Mouse (Mus musculus): ENCODE data around the gene Ccser1. TPM values are rescaled to one million over a fixed set of nuclear protein-coding genes. Genes with fewer than 3 reads are reported as not detected.

Ccser1 gene
- total RNA-seq, 4 experiments from 2014 or later = 1.8 to 2.7 (median 2.1) TPM

DNA sequence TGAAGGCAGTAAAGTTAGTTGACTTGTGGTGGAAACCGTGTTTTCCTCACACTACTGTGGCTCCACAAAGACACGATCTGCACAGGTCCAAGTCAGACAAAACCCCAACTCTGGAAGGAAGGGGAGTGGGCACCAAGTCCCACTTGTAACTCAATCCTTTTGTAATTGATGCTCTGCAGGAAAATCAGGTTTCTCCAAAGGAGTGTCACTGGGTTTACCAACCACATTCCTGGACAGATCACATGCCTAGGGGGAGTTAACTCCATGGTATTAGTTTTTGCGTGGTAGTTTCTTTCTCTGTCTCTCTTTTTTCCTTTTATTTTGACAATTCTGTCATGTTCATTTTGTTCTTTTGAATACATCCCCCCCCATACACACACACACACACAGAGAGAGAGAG, 252.0 kb downstream of the Ccser1 start:
- no peak for DNase-seq (ENCODE audit: low spot score)

DNA sequence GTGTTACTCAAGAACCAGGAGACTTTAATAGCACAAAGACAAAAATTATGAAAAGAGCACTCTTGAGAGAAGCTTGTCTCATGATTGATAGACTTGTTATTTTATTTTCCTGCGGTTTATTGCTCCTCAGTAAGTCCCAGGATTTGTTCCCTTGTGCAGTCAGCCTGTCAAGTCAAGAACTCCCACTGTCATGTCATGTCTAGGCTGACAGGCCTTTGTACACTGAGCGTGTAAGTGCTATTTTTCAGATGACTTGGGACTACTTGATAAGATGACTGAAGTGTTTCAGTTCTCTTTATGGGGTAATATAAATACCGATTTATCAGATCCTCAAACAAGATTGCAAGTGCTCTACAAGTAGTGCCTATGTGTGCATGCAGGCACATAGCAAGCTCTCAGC, 252.6 kb downstream of the Ccser1 start:
- no peak for DNase-seq (ENCODE audit: low spot score)

DNA sequence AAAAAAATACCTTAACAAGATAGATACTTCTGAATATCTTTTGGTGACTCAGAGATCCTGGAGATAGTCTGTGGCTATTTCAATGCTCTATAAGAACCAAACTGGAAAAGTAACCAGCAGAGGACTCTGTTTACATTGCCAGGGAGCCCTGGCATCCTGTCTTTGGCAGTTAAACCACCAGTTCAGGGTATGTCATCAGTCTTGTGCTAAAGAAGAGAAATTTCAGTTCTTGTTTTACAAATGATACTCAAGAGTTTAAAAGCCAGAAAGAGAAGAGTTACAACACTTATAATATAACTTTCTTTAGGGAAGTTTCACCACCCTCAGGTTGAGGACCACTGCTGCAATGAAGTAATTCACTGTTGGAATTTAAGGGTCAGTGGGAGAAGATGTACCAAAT, 258.0 kb downstream of the Ccser1 start:
- DNase-seq (ENCODE audit: low spot score) = no peak

DNA sequence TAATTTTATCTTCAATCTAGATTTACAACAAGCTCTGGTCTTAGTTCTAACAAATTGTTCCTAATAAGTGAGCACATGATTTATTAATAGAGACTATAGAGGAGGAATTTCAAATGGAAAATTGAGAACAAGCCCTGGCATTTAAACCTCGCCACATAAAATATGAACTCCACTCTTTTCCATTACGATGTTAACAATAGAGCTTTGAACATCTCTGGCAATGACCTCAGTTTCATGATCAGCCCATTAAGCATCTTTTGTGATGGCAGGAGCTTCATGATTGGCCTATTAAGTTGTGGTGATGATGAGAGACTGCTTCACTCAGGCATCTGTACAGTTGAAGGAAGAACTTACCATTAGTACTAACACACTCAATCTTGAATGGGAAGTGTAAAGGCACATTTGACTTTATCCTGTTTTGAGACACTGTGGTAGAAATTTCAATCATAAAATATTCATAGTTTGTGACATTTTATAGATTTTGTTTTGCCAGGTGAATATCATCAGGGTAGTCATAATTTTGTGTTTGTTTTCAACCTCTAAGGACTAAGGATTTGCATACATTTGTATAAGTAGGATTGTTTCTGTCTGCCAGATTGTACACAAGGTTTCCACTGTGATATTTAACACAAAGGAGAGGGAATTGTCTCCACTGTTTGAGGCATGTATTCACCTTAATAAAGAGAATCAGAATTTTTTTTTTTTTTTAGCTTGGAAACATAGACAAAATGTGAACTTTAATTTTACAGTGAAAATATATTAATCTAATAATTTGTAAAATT, 291.4 kb downstream of the Ccser1 start:
- no peak for DNase-seq (ENCODE audit: low spot score)

DNA sequence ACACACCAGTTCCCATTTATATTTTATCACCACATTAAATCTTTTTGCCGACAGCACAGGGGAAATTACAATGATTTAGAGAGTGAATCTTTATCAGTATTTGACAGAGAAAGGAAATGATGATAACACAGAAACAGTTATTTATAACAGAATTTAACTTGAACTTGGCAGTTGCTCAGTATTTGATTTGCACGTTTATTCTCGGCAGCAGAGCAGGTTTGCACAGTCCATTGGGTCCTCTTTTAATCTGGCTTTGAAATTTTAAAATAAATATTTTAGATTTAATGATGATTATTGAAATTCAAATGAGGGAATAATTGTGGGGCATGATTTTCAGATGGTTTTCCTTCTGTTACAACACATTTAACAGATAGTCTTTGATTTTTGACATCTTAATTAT, 305.2 kb downstream of the Ccser1 start:
- no peak for DNase-seq (ENCODE audit: low spot score)

DNA sequence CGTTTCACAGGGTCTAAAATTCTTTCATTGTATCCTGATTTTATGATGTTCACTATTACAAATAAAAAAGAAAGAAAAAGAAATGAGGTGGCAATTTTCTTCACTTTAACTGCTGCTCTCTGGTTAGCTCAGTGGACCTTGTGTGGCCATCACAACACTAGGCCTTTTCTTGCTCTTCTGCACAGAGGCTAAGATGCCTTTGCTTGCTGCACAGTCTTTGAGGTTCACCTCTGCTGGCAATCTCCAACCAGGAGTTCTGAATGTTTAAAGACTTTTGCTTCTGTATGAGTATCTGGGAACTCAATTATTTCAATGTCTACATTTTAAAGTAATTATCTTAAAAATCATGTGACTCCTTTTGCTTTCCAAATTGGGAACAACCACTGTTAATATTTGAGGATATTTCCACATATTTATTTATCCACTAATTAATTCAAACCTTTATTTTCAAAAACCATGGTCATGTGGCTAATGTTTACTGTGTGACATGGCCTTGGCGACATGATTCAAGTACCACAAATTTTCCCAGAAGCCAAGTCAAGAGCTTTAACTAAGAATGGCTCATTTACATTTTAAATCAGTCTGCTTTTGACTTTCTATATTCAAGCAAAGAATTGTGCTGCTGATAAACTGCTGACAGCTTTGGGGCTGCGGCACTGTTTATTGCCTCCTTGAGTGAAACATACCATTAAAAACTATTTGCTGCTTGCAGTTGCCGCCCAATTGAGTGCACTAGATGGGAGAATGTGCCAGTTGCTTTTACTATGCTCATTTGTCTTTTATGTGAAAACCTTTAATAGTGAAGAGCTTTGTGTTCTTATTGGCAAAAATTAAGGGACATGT, 312.1 kb downstream of the Ccser1 start:
- DNase-seq (ENCODE audit: low spot score) = no peak

DNA sequence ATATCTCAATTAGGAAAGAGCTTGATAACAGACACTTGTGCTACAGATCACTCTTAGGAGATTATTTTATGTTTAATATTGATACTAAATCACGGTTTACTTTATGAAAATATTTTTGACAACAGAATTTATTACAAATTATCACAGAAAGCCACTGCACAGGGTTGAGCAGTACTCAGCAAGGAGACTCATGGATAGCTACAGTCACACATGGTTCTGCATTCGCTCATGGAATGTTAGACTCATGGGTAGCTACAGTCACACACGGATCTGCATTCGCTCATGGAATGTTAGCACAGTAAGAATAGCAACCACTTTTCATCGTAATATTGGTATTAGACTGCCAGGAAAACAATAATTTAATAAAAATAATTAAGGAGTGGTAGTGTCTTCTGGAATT, 313.3 kb downstream of the Ccser1 start:
- DNase-seq (ENCODE audit: low spot score) = no peak

DNA sequence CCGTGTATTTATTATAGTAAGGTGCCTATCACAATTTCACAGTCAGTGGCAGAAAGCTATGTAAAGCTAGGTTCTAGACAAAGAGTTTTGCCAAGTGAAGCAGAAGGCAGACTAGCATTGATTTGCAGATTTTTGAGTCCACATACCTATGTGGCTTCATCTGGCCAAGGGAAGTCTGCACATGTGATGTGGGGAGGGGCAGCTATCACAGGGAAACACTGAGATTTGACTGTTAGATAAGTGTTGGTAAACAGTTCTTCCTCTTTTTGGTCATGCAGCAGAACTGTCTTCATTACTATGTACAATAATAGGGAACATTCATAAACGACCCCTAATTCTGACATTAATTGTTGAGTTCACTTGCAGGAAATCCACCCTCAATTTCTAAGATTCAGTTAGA, 335.2 kb downstream of the Ccser1 start:
- DNase-seq (ENCODE audit: low spot score) = no peak

DNA sequence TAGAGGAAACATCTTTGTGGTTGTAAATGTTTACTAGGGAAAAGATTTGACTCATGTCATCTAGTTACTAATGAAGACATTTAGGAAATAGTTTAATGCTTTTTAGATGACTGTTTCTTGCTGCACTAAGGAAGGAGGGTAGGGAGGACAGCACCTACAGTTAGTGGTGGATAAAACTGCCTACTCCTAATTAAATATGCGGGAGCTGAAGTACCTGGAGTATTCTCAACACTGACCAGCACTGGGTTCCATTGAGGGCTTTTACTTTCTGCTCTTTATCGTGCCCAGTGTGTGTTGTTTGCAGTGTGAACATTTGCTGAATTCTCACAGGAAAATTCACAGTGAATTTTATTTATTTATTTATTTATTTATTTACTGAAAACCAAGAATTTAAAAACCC, 341.5 kb downstream of the Ccser1 start:
- DNase-seq (ENCODE audit: low spot score) = no peak

DNA sequence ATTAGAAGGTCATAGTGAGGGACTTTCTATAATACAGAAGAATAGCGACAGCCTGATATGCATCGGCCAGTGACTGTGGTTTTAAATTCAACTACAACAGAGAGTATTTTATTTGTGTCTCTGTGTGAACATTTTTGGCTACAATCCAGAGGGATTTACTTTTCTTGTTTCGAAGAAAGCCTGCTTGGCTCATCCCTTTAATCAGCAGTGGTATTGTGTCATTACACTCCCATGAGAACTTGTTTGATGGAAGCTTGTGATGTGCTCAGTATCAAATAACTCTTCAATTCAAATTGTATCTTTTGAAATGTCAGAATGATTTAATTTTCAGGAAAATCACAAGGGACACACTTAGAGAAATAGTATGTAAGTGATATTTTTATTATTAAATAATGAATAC, 342.0 kb downstream of the Ccser1 start:
- no peak for DNase-seq (ENCODE audit: low spot score)

DNA sequence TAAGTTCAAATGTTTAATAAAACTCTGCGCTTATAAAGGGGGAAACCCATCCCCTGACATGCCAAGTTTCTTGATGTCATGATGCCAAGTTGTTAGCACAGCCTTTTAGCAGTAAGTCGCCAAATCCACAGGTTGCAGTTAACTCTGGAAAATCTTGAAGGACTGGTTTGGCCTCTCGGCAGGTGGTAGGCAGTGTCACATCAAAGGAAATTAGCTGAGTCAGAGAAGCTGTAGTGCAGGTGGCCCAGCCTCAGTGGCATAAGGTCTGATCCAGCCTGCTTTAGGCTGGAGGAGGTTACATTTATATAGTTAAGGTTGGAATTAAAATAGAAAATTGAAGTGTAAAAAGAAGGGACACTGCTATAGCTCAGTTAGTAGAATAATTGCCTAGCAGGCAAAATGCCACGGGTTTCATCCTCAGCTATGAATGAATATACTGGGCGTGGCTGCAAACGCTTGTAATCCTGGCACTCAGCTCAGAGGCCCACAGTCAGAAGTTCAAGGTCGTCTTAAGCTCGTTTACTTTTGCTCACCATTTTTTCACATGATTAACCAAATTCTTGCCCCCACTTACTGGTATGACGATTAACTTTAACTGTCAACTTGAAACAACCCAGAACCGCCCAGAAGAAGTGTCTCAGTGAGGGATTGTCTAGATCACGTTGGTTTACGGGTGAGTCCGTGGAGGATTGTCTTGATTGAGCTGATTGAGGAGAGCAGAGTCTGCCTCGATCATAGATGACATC, 343.8 kb downstream of the Ccser1 start:
- no peak for DNase-seq (ENCODE audit: low spot score)

DNA sequence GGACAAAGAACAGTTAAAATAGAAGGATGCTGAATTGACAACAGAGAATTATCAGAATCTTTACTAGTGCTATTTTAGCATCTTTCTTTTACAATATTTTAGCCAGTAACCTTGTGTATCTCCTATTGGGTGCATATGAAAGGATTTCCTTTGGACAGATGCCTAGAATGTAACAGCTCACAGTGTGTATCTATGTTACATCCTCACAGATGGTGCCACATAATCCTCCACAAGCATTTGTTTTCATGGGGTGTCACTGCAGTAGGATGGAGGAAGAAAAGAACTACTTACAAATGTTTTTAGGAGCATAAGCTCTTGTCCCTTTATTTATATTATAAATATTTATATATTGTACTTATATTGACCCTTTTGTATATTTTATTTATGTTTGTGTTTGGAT, 360.6 kb downstream of the Ccser1 start:
- DNase-seq (ENCODE audit: low spot score) = no peak

DNA sequence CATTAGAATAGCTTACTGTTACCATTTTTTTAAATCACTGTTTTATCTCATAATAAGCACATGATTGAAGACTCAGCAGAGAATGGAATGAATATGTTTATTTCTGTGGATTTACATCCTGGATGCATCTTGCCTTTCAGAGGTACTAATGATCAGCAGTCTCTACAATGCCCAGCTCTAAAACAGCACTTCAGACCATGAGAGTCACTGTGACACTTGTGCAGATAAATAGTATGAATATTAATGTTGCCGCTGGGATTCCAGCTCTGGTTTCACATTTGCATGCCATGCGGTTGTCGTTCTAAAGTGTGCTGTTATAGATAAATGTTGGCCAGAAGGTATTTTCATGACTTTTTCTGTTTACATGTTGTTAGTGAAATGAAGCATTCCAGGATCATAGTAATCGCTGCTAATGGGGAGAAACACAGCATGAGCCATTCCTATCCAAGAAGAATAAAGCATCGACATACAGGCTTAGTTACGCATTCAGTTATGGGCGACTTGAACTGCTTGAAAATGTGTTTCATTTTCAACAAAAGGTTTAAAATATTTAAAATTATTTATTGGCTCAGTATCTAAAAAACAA, 363.4 kb downstream of the Ccser1 start:
- no peak for DNase-seq (ENCODE audit: low spot score)

DNA sequence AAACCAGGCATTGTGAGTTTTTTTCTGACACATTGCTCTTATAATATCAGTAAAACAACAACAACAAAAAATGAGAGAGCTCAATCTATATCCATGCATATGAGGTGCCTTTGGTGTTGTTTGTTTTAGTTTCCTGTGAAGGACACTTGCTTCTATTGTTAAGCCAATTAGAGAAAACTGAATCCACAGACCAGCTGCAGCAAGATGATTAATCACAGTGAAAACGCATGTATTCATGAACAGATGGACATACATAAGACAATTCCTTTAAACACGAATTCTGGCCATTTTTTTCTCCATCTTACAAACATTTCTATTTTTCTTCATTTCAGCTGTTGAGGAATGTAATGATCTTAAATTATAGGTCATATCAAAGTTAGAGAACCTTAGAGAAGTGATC, 387.4 kb downstream of the Ccser1 start:
- DNase-seq (ENCODE audit: low spot score) = no peak

DNA sequence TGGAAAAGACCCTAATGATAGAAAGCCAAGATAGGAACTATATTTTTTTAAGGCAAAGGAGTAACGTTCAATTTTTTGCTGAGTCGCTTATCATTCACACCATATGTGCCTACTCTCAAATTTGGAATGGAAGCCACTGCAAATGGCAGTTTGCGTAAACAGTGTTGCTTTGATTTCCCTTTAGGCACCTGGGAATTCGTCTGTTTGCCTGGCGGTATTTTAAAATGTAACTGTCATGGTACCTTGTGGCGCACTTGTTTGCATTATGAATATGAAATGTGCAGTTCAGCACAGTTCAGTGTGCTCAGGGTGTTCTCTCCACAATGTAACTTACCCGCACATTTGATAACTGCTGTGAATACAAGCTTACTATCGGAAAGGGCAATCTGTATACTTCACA, 387.8 kb downstream of the Ccser1 start:
- DNase-seq (ENCODE audit: low spot score) = no peak

DNA sequence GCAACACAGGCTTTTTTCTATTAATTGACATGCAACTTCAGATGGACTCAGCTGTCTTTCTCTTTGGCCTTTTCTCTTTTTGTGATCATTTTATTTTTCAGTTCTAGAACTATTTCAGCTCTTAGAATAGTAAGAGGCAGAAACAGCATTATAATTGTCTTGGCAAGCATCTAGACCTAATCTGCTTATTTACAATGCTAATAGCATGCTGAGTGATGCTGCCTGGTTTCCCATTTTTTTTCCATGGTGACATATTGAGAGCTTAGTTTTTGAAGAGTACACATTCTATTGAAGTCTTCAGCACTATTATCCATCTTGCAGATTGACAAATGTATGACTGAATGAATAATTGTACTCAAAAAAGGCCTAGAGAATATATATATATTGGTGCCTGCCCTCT, 401.6 kb downstream of the Ccser1 start:
- DNase-seq (ENCODE audit: low spot score) = no peak

DNA sequence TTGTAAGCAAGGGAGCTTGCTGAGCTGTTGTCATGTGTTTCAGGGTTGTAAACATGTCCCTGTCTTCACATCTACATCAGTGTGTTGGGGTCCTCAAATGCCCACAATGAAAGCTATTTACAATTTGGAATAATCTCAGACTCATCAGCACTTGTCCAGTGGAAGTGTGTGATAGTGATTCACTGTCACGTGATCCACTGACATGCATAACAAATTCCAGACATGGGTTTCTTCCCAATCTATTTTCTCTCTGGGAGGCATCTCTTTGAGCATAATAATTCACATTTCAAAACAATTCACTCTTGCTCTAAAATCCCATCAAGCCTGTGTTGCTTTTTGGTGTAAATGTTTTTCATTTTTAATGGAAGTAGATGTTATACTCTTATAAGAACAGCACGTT, 408.9 kb downstream of the Ccser1 start:
- no peak for DNase-seq (ENCODE audit: low spot score)

DNA sequence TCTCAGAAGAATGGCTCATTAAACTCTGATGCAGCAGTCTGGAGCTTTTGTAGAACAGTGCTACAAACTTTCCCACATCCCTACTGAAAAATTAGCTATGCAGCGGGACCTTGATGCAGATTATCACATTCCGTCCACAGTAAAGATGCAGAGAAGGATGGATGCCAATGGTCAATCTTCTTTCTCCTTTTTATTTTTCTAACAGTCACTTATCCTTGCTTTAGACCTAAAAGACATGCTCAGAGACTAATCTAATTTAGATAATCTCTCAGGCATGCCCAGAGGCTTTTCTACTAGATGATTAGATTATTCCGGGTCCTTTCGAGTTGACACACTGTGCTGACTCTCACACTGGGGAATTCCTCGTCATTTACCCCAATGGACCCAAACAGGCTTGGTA, 421.8 kb downstream of the Ccser1 start:
- no peak for DNase-seq (ENCODE audit: low spot score)

DNA sequence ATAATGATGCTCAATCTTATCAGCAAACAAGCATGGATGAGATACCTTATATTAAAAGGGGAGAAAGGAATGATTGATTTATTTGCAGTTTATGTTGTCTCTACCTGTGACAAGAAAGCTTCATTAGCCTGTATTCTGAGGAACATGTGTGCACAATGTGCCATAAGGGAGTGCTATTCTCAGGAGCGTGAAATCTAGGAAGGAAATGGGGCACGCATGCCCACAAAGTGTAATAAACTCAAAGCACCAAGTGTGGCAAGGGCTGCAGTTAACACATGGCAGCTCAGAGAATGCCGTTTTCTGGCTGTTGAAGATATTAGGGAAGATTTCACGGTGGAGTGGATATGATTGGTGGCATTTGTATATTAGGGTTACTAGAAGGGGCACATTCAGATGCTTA, 434.8 kb downstream of the Ccser1 start:
- DNase-seq (ENCODE audit: low spot score) = no peak

DNA sequence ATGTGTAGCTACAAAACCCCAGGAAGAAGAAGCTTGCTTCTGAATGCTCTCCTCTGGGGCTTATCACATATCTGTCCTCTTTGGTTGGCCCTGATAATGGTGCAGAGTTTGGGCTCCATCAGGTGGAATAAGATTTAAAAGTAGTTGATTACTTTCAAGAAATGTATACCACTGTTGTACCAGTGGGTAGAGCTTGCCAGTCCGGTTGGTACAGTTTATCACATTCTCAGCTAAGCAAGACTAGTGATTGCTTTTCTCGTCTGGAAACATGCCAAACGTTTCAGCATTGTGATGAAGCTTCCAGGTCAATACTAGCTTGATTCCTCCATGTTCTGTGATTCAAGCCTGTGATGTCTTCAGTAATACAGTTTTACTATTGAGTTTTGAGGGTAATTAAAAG, 441.6 kb downstream of the Ccser1 start:
- DNase-seq (ENCODE audit: low spot score) = no peak

DNA sequence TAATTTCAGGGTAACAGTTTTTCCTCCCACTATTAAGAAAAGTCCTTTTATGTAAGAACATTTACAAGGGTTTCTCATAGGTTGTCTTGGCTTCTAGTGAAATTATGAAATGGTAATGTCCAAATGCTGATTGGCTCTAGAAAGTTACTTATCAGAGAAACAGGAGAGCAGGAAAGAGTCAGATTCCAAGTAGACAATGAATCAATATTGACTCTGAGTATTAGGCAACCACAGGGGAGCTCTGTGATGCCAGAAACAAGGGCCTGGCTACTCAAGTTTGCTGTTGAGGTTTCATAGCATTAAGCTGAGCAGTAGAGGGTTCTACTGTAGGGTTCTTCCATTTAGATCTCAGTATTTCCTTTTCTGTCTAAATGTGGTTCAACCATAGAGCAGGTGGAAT, 481.3 kb downstream of the Ccser1 start:
- DNase-seq (ENCODE audit: low spot score) = no peak

DNA sequence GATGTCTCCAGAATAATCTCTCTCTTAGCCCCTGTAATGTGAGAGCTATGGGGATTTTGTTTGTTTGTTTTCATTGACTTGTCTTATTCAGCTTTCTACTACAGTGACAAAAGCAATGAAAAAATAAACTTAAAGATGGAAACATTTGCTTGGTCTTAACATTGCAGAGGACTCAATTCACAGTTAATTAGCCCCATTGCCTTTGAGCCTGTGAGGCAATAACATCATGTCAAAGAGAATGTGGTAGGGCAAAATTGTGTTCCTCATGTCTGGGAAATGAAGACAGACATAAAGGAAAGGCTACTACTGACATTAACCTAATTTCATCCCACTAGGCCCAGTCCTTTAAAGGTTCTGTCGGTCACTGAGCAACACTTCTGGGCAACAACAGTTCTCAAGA, 484.4 kb downstream of the Ccser1 start:
- no peak for DNase-seq (ENCODE audit: low spot score)
